Mouse (Mus musculus) myocyte (in vitro differentiated cells): ENCODE data around the gene Pum2.

Source experiments
- CEBPB ChIP-seq: IDR thresholded peaks from 2 replicates; pipeline ENCODE4 v1.6.1; 2011; ENCODE audit warnings: mild to moderate bottlenecking, moderate library complexity; ENCODE audit not compliant: poor library complexity, insufficient read depth, severe bottlenecking
- E2F4 ChIP-seq: IDR thresholded peaks from one replicate; pipeline ENCODE4 v1.6.1; 2011; ENCODE audit warnings: mild to moderate bottlenecking, control low read depth, moderate library complexity; ENCODE audit not compliant: insufficient read depth
- MAX ChIP-seq: IDR thresholded peaks from one replicate; pipeline ENCODE4 v1.6.1; 2011; ENCODE audit warnings: low read depth, mild to moderate bottlenecking, control low read depth
- MYOD1 ChIP-seq, 3 experiments: IDR thresholded peaks; one replicate each; pipeline ENCODE4 v1.6.1; 2011; ENCODE audit warnings: control low read depth in 2 of 3, low read depth in 2 of 3, mild to moderate bottlenecking in 2 of 3, moderate library complexity in 1 of 3; ENCODE audit not compliant: insufficient read length in 2 of 3, control insufficient read depth in 1 of 3
- MYOG ChIP-seq, 3 experiments: IDR thresholded peaks; one replicate each; pipeline ENCODE4 v1.6.1; 2011; ENCODE audit warnings: control low read depth in 2 of 3, low read depth in 2 of 3, mild to moderate bottlenecking in 2 of 3; ENCODE audit not compliant: insufficient read length in 2 of 3, control insufficient read depth in 1 of 3, insufficient read depth in 1 of 3
- POLR2A ChIP-seq: IDR thresholded peaks from one replicate; pipeline ENCODE4 v1.6.1; 2011; ENCODE audit warnings: low read depth, mild to moderate bottlenecking, control low read depth, moderate library complexity; ENCODE audit not compliant: insufficient read length
- POLR2AphosphoS2 ChIP-seq: IDR thresholded peaks from one replicate; pipeline ENCODE4 v1.6.1; 2011; ENCODE audit warnings: low read depth, control low read depth; ENCODE audit not compliant: insufficient read length
- REST ChIP-seq: IDR thresholded peaks from one replicate; pipeline ENCODE4 v1.6.1; 2011; ENCODE audit warnings: mild to moderate bottlenecking, control low read depth, moderate library complexity; ENCODE audit not compliant: insufficient read depth, insufficient read length
- SRF ChIP-seq: IDR thresholded peaks from one replicate; pipeline ENCODE4 v1.6.1; 2011; ENCODE audit warnings: low read depth; ENCODE audit not compliant: control insufficient read depth, insufficient read length
- TCF12 ChIP-seq: IDR thresholded peaks from one replicate; pipeline ENCODE4 v1.6.1; 2011; ENCODE audit warnings: mild to moderate bottlenecking, control low read depth; ENCODE audit not compliant: poor library complexity, insufficient read depth, severe bottlenecking
- TCF3 ChIP-seq: IDR thresholded peaks from one replicate; pipeline ENCODE4 v1.6.1; 2011; ENCODE audit warnings: low read depth, control low read depth; ENCODE audit not compliant: insufficient read length
- USF1 ChIP-seq: IDR thresholded peaks from one replicate; pipeline ENCODE4 v1.6.1; 2011; ENCODE audit warnings: low read depth, mild to moderate bottlenecking, control low read depth, moderate library complexity

DNA sequence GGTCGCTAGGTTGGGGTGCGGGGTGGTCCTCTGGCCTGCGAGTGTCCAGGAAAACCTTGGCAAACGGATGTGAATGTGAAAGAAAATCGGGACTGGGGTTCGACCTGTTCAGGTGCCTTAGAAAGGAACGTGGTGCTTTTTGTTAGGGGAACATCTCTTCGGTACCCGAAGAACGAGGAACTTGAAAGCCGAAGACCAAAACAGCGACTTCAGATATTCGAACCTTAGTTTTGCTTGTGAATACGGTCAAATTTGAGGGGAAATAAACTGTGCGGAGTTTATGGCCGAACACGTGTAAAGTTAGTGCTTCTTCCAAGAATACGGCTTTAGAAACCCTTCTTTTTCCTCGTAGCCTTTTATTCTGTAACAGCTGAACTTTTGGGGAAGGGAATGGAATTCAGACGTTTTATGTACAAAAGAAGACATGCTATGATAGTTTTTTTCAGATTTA is 982 bp downstream of the Pum2 start:
- no peak for TF ChIP-seq USF1
- TF ChIP-seq CEBPB: no peak
- TF ChIP-seq POLR2A: no peak
- no peak for TF ChIP-seq TCF3
- TF ChIP-seq REST: no peak
- no peak for TF ChIP-seq E2F4
- TF ChIP-seq POLR2AphosphoS2: no peak
- no peak for TF ChIP-seq SRF
- TF ChIP-seq TCF12: no peak
- TF ChIP-seq MAX: no peak
- no peak for TF ChIP-seq MYOD1 (IDR thresholded peaks at IDR 0.05; ENCODE audit: control insufficient read depth in 1 of 3, insufficient read length in 2 of 3, low read depth in 2 of 3)
- no peak for TF ChIP-seq MYOG (IDR thresholded peaks at IDR 0.05; ENCODE audit: control insufficient read depth in 1 of 3, insufficient read depth in 1 of 3, insufficient read length in 2 of 3, low read depth in 2 of 3)
